Mouse (Mus musculus) neural tube, embryonic 13.5 days (tissue): ENCODE measurements around the gene Yrdc. TPM values are rescaled to one million over a fixed set of nuclear protein-coding genes. Genes with fewer than 3 reads are reported as not detected.

Experiments
- ATAC-seq: fragments of 200-750 bp; cut with Nextera tagmentation; 2 replicates; pipeline ENCODE4 v1.8.0; 2017; ENCODE audit warnings: low read depth, mild to moderate bottlenecking, moderate TSS enrichment, moderate library complexity
- H3K27ac ChIP-seq: fragments of 300-500 bp; sonication (generic); replicated peaks from 2 replicates; pipeline ENCODE4 v1.5.1; 2015; ENCODE audit warnings: moderate library complexity, mild to moderate bottlenecking, inconsistent platforms
- H3K27me3 ChIP-seq: fragments of 300-500 bp; sonication (generic); 2 replicates; pipeline ENCODE4 v1.6.1; 2015; ENCODE audit warnings: mild to moderate bottlenecking, inconsistent platforms
- H3K36me3 ChIP-seq: fragments of 300-500 bp; sonication (generic); 2 replicates; pipeline ENCODE4 v1.6.1; 2015; ENCODE audit warnings: mild to moderate bottlenecking, inconsistent platforms
- H3K4me1 ChIP-seq: fragments of 300-500 bp; sonication (generic); replicated peaks from 2 replicates; pipeline ENCODE4 v1.6.1; 2015; ENCODE audit warnings: inconsistent platforms
- H3K4me2 ChIP-seq: fragments of 300-500 bp; sonication (generic); 2 replicates; pipeline ENCODE4 v1.6.1; 2015; ENCODE audit warnings: inconsistent platforms, mild to moderate bottlenecking, moderate library complexity
- H3K4me3 ChIP-seq: fragments of 300-500 bp; sonication (generic); 2 replicates; pipeline ENCODE4 v1.5.1; 2015; ENCODE audit warnings: mild to moderate bottlenecking, inconsistent platforms
- H3K9ac ChIP-seq: fragments of 300-500 bp; sonication (generic); 2 replicates; pipeline ENCODE4 v1.6.1; 2015; ENCODE audit warnings: moderate library complexity, mild to moderate bottlenecking, inconsistent platforms
- H3K9me3 ChIP-seq: fragments of 300-500 bp; sonication (generic); 2 replicates; pipeline ENCODE4 v1.6.1; 2016; ENCODE audit warnings: inconsistent platforms
- WGBS: fragments of 180-500 bp; shearing (Covaris S2); methylation state at CpG from one replicate; pipeline ENCODE4 v1.1.7; 2015; 5-methylcytosine and 5-hydroxymethylcytosine counted together
- polyA plus RNA-seq: library from polyadenylated mRNA; unstranded; fragments of >200 nt; fragmentation: Nextera tagmentation; extraction: Ambion mirVana; gene quantifications from 2 replicates; pipeline ENCODE4 v1.2.1, GENCODE M21; 2015

The Yrdc gene
- polyA plus RNA-seq, 1 experiment from 2014 or later = 46.6 TPM

DNA sequence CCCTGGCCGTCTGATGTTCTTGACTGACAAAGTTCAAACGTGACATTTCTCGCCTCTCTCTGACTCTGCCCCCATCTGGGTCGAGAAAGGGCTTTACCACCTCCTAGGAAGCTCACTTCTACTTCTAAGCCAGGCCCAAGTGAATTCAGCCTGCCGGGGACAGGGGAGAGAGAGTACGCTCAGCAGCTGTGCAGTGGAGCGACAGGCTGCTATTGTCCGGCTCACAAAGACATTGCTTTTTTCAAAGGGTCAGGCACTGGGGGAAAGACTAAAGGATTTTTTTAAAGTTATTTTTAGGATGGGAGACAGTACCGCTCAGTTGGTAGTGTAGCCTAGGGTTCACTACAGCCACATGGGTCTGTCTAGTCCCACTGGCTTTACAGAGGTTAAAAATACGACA, 47.9 kb downstream of the Yrdc start:
- peaks cover 35% of the 10 kb centered on the region for H3K27me3 ChIP-seq
- no peaks in the 10 kb centered on the region for H3K36me3 ChIP-seq
- no peak overlapping the region for H3K27ac ChIP-seq
- H3K4me1 ChIP-seq = peaks cover 29% of the 10 kb centered on the region
- no peak overlapping the region for H3K4me2 ChIP-seq
- 14% methylated on average over 10 of the region's 10 CpGs for WGBS
- H3K9ac ChIP-seq = no peak overlapping the region
- no peak for ATAC-seq
- H3K4me3 ChIP-seq = no peak overlapping the region
- H3K9me3 ChIP-seq = no peaks in the 10 kb centered on the region

DNA sequence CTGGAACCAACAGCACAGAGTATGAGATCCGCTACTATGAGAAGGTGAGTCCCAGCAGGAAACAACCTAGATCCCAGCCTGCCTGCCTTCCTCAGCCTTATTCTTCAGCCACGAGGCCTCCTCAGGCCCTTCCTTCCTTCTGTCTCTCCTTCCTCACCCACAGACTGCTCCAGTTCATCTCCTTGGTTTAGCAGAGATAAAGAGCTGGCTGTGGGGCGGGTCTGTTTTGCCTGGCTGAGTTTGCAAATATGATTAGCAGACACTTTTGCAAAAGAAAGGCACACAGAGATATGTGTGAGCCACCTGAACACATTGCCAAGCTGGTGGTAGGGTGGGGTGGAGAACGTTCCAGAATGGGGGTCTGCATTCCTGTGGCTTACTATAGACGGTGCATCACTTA, 49.4 kb downstream of the Yrdc start:
- no peak for ATAC-seq
- 64% methylated on average over 5 of the region's 5 CpGs for WGBS
- Histone ChIP-seq H3K4me3 (no peak overlapping the region), H3K4me1 (peaks cover 14% of the 10 kb centered on the region; the same call in 1 of the 2 replicates), H3K4me2 (no peak overlapping the region), H3K9ac (no peak overlapping the region), H3K27me3 (peaks cover 20% of the 10 kb centered on the region), H3K27ac (no peak overlapping the region), H3K36me3 (no peaks in the 10 kb centered on the region), H3K9me3 (no peaks in the 10 kb centered on the region)

Other genes with a start within 250 kb of the Yrdc start
- 0.47 and 0.68 TPM in 2 replicates for gene 3100002H09Rik, start 239.9 kb upstream of the Yrdc start, polyA plus RNA-seq
- gene Pou3f1, start 193.9 kb upstream of the Yrdc start, polyA plus RNA-seq = 8.0 and 8.7 TPM in 2 replicates
- 49.2 and 54.2 TPM in 2 replicates for gene Utp11, start 157.1 kb upstream of the Yrdc start, polyA plus RNA-seq
- 2.6 and 2.9 TPM in 2 replicates for gene Fhl3, start 150.0 kb upstream of the Yrdc start, polyA plus RNA-seq
- 101 and 115 TPM in 2 replicates for gene Sf3a3, start 135.9 kb upstream of the Yrdc start, polyA plus RNA-seq
- gene Inpp5b, start 108.8 kb upstream of the Yrdc start, polyA plus RNA-seq = 23.6 and 29.1 TPM in 2 replicates
- 11.7 and 12.2 TPM in 2 replicates for gene Mtf1, start 48.6 kb upstream of the Yrdc start, polyA plus RNA-seq
- 74.9 and 80.2 TPM in 2 replicates for gene 1110065P20Rik, start 517 bp downstream of the Yrdc start, polyA plus RNA-seq
- gene Maneal, start 11.5 kb downstream of the Yrdc start, polyA plus RNA-seq = 8.2 and 10.0 TPM in 2 replicates
- 4.7 and 5.3 TPM in 2 replicates for gene Epha10, start 30.2 kb downstream of the Yrdc start, polyA plus RNA-seq
- 13.3 and 17.1 TPM in 2 replicates for gene 9930104L06Rik, start 86.4 kb downstream of the Yrdc start, polyA plus RNA-seq
- gene Cdca8, start 88.6 kb downstream of the Yrdc start, polyA plus RNA-seq = 30.1 and 38.2 TPM in 2 replicates
- gene Rspo1, start 135.8 kb downstream of the Yrdc start, polyA plus RNA-seq = 1.5 and 1.7 TPM in 2 replicates
- 91.6 and 94.2 TPM in 2 replicates for gene Gnl2, start 165.9 kb downstream of the Yrdc start, polyA plus RNA-seq
- gene Dnali1, start 215.0 kb downstream of the Yrdc start, polyA plus RNA-seq = 0.54 and 0.63 TPM in 2 replicates
- gene Snip1, start 216.0 kb downstream of the Yrdc start, polyA plus RNA-seq = 23.8 and 27.9 TPM in 2 replicates
- 150 and 151 TPM in 2 replicates for gene Meaf6, start 234.5 kb downstream of the Yrdc start, polyA plus RNA-seq